Mouse (Mus musculus): ENCODE data around the gene Gramd4.

DNA sequence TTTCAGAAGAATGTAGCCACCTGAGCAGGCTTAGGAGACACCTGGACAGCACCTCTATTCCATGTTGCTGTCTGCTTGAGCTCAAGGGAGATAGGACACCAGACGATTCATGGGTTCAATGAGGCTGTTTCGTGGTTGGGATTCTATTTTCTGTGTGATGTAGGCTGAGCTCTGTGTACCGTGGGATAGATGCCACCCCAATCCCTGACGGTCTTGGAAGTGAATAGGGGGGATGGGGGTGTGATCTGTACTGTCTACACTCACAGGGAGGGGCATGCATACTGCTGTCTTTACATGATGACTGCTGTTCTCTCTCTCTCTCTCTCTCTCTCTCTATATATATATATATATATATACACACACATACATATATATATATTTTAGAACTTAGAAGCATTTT is 7.9 kb downstream of the Gramd4 start:
- TF ChIP-seq CTCF (conservative IDR thresholded peaks at IDR 0.05; ENCODE audit: insufficient read depth, insufficient read length, low read depth, low read length) (no peak), POLR2A (IDR thresholded peaks at IDR 0.05; ENCODE audit: low read depth, low read length) (no peak)
